40 mouse cellular contexts compared by ENCODE assay signal in genomic region chr2:140163351-140163854, GRCm38 (mm10). TPM values are rescaled to one million over a fixed set of nuclear protein-coding genes. Genes with fewer than 3 reads are reported as not detected.
DNase-seq lines count a peak whose midpoint lies in the region; ATAC-seq and TF ChIP-seq lines count a peak whose summit lies in the region.
"Had no signal": no experiment of that assay in that cellular context is flagged by ENCODE, and none has a peak within 500 bp of the region (broad histone marks: within the 10 kb centered on the region; RNA-seq: fewer than 3 reads in every experiment).

No protein-coding gene starts in this region.

- peak overlapping the region; percentile 59; the same call in 1 of the 2 replicates for H3K4me3 ChIP-seq in G1E (ENCODE audit: low read depth, low read length)
- no peak overlapping the region for H3K4me3 ChIP-seq in liver, embryonic 11.5 days (ENCODE audit: low read depth, low read length)
- no peak overlapping the region for H3K4me3 ChIP-seq in liver, embryonic 16.5 days (ENCODE audit: low read depth, low read length)
- H3K4me3 ChIP-seq in heart, adult 2 months = no peak overlapping the region
- H3K4me3 ChIP-seq in hindbrain, embryonic 12.5 days = no peak overlapping the region
- H3K4me3 ChIP-seq: embryonic facial prominence, embryonic 12.5 days; heart, embryonic 10.5 days; kidney, embryonic 15.5 days had no signal

- peak; percentile 97 for ATAC-seq in G1E (ENCODE audit: extremely low read depth, insufficient number of reproducible peaks, low FRiP score, poor library complexity, severe bottlenecking)
- peak; percentile 99 for ATAC-seq in liver, embryonic 11.5 days (replicated peaks; ENCODE audit: low FRiP score)
- ATAC-seq in liver, embryonic 16.5 days (ENCODE audit: low read depth) = peak; percentile 96
- no peak for ATAC-seq in hindbrain, embryonic 12.5 days (ENCODE audit: low FRiP score)
- ATAC-seq: CD4-positive, CD25-positive, alpha-beta regulatory T cell, adult 4 months; forebrain, postnatal 0 days; Patski had no signal

- intact Hi-C loops in heart, adult 2 months (cut with DNase I) = no loop called here
- intact Hi-C loops in heart, postnatal 14 days (cut with DNase I) = no loop called here

- H3K79me2 ChIP-seq in heart, adult 2 months (replicated peaks; ENCODE audit: control insufficient read depth, insufficient read depth, low read length) = no peaks in the 10 kb centered on the region

- no peak for TF ChIP-seq CTCF in G1E (IDR thresholded peaks at IDR 0.05; ENCODE audit: low read depth, low read length)
- no peak for TF ChIP-seq CTCF in heart, adult 2 months (IDR thresholded peaks at IDR 0.05)

- H3K36me3 ChIP-seq in G1E (replicated peaks) = peaks cover 45% of the 10 kb centered on the region
- peaks cover 8% of the 10 kb centered on the region for H3K36me3 ChIP-seq in liver, embryonic 11.5 days (ENCODE audit: control insufficient read depth, insufficient read depth, low read length)
- H3K36me3 ChIP-seq in liver, embryonic 16.5 days (ENCODE audit: control insufficient read depth, insufficient read depth) = peaks cover 4% of the 10 kb centered on the region
- peaks cover 6% of the 10 kb centered on the region for H3K36me3 ChIP-seq in heart, adult 2 months (ENCODE audit: control insufficient read depth, insufficient read depth, low read length)
- peaks cover 33% of the 10 kb centered on the region for H3K36me3 ChIP-seq in hindbrain, embryonic 12.5 days

- H3K27ac ChIP-seq in liver, embryonic 11.5 days (ENCODE audit: low read depth, low read length) = peak overlapping the region; percentile 55; the same call in 1 of the 2 replicates
- H3K27ac ChIP-seq in liver, embryonic 16.5 days (ENCODE audit: low read length) = no peak overlapping the region; the same call in 1 of the 2 replicates
- no peak overlapping the region for H3K27ac ChIP-seq in heart, adult 2 months
- H3K27ac ChIP-seq in hindbrain, embryonic 12.5 days = no peak overlapping the region
- H3K27ac ChIP-seq: embryonic facial prominence, embryonic 12.5 days; heart, embryonic 10.5 days; hindbrain, embryonic 14.5 days; kidney, embryonic 15.5 days had no signal

- 69% methylated on average over 5 of the region's 5 CpGs for WGBS in liver, embryonic 11.5 days
- 50% methylated on average over 5 of the region's 5 CpGs for WGBS in liver, embryonic 16.5 days (ENCODE audit: insufficient replicate concordance)
- WGBS in heart, adult 2 months = 88% methylated on average over 5 of the region's 5 CpGs
- WGBS in hindbrain, embryonic 12.5 days = 93% methylated on average over 5 of the region's 5 CpGs

- TF ChIP-seq POLR2A in heart, adult 2 months (IDR thresholded peaks at IDR 0.05; ENCODE audit: insufficient read depth, low read depth, low read length) = no peak

- H3K4me2 ChIP-seq in liver, embryonic 11.5 days = peak overlapping the region; percentile 31; the same call in 1 of the 2 replicates
- no peak overlapping the region for H3K4me2 ChIP-seq in liver, embryonic 16.5 days (ENCODE audit: low read depth, low read length)
- no peak overlapping the region for H3K4me2 ChIP-seq in hindbrain, embryonic 12.5 days (replicated peaks)
- H3K4me2 ChIP-seq: embryonic facial prominence, embryonic 12.5 days; hindbrain, embryonic 14.5 days; kidney, embryonic 15.5 days had no signal

- no peak for TF ChIP-seq EP300 in heart, adult 2 months (IDR thresholded peaks at IDR 0.05; ENCODE audit: insufficient read depth, low read depth, low read length)

- H3K9me3 ChIP-seq in G1E (replicated peaks) = no peaks in the 10 kb centered on the region
- H3K9me3 ChIP-seq in liver, embryonic 11.5 days (ENCODE audit: control insufficient read depth, low read length) = no peaks in the 10 kb centered on the region
- H3K9me3 ChIP-seq in liver, embryonic 16.5 days (replicated peaks; ENCODE audit: control insufficient read depth, low read length) = no peaks in the 10 kb centered on the region
- H3K9me3 ChIP-seq in hindbrain, embryonic 12.5 days (replicated peaks) = no peaks in the 10 kb centered on the region
- H3K9me3 ChIP-seq: embryonic facial prominence, embryonic 12.5 days; heart, embryonic 10.5 days; kidney, embryonic 15.5 days had no signal

- no peaks in the 10 kb centered on the region for H3K27me3 ChIP-seq in G1E (ENCODE audit: insufficient read depth, low read length)
- no peaks in the 10 kb centered on the region for H3K27me3 ChIP-seq in liver, embryonic 11.5 days (replicated peaks; ENCODE audit: control insufficient read depth, insufficient read depth, low read length)
- no peaks in the 10 kb centered on the region for H3K27me3 ChIP-seq in liver, embryonic 16.5 days (ENCODE audit: control insufficient read depth, insufficient read depth, low read depth, low read length)
- no peaks in the 10 kb centered on the region for H3K27me3 ChIP-seq in heart, adult 2 months (ENCODE audit: control insufficient read depth, insufficient read depth, low read length)
- no peaks in the 10 kb centered on the region for H3K27me3 ChIP-seq in hindbrain, embryonic 12.5 days
- H3K27me3 ChIP-seq: embryonic facial prominence, embryonic 12.5 days; kidney, embryonic 15.5 days; Patski had no signal

- DNase-seq in G1E (ENCODE audit: low spot score) = peak; percentile 30
- peak; percentile 70 for DNase-seq in c-Kit-positive CD71-positive TER-119-positive erythroid progenitor cells, embryonic 14.5 days (ENCODE audit: low spot score)
- no peak for DNase-seq in liver, embryonic 11.5 days (ENCODE audit: low spot score)
- DNase-seq in heart, adult 2 months = no peak
- DNase-seq in embryo, embryonic 10 days (ENCODE audit: low spot score) = no peak
- no peak for DNase-seq in heart, postnatal 14 days
- DNase-seq: adrenal gland, postnatal 14 days; cerebellum, adult 2 months; cerebellum, postnatal 14 days; embryo, embryonic 11 days; forebrain, postnatal 0 days; gastrocnemius, postnatal 14 days; heart, postnatal 4 days; kidney, adult 18-20 months; kidney, postnatal 25 days; lung, postnatal 4 days; midbrain, embryonic 14.5 days; spleen, adult 18-20 months; thymus, adult 2 months; thymus, postnatal 4 days had no signal

- no peak overlapping the region for H3K9ac ChIP-seq in liver, embryonic 11.5 days (ENCODE audit: low read depth, low read length)
- H3K9ac ChIP-seq in liver, embryonic 16.5 days (ENCODE audit: low read depth, low read length) = no peak overlapping the region
- H3K9ac ChIP-seq in heart, adult 2 months (ENCODE audit: low read depth, low read length) = no peak overlapping the region
- H3K9ac ChIP-seq in hindbrain, embryonic 12.5 days = no peak overlapping the region
- H3K9ac ChIP-seq: embryonic facial prominence, embryonic 12.5 days; forebrain, postnatal 0 days; hindbrain, embryonic 14.5 days; kidney, embryonic 15.5 days had no signal

- H3K4me1 ChIP-seq in G1E (ENCODE audit: insufficient read depth, low read depth, low read length) = peaks cover 50% of the 10 kb centered on the region
- peaks cover 11% of the 10 kb centered on the region for H3K4me1 ChIP-seq in liver, embryonic 11.5 days (replicated peaks; ENCODE audit: control insufficient read depth, insufficient read depth, low read length)
- H3K4me1 ChIP-seq in liver, embryonic 16.5 days (ENCODE audit: control insufficient read depth, low read depth, low read length) = peaks cover 9% of the 10 kb centered on the region
- H3K4me1 ChIP-seq in heart, adult 2 months (ENCODE audit: control insufficient read depth, insufficient read depth, low read length) = no peaks in the 10 kb centered on the region
- H3K4me1 ChIP-seq in hindbrain, embryonic 12.5 days = no peaks in the 10 kb centered on the region
- H3K4me1 ChIP-seq: embryonic facial prominence, embryonic 12.5 days; heart, embryonic 10.5 days; kidney, embryonic 15.5 days had no signal

RNA-seq across cellular contexts. Expression of gene Esf1, which starts 7.0 kb away (rescaled TPM):
- 64.3 and 67.7 TPM in 2 replicates for total RNA-seq in G1E (2014; fragmentation: Nextera tagmentation)
- total RNA-seq in G1E (2017) = 61.7 and 75.6 TPM in 2 replicates
- polyA plus RNA-seq in G1E (2012) = 2.6 and 3.6 TPM in 2 replicates
- polyA plus RNA-seq in liver, embryonic 11.5 days (2014; fragmentation: Nextera tagmentation; extraction: Ambion mirVana) = 31.0 and 32.8 TPM in 2 replicates
- polyA plus RNA-seq in liver, embryonic 16.5 days (2015; fragmentation: Nextera tagmentation; extraction: Ambion mirVana) = 7.5 and 8.9 TPM in 2 replicates
- 10 to 100 TPM; 12.2 TPM for total RNA-seq in heart, adult 2 months (2021)
- 1.1 and 2.2 TPM in 2 replicates for polyA plus RNA-seq in heart, adult 2 months (2012; rRNA removed)
- polyA plus RNA-seq in hindbrain, embryonic 12.5 days (2016; fragmentation: Nextera tagmentation; extraction: Ambion mirVana) = 27.7 and 28.2 TPM in 2 replicates
- total RNA-seq in heart, postnatal 14 days (2021) = 10 to 100 TPM; 12.3 to 12.6 TPM

RNA-seq across cellular contexts. Expression of gene Ndufaf5, which starts 7.0 kb away (rescaled TPM):
- total RNA-seq in G1E (2014; fragmentation: Nextera tagmentation) (11.8 and 11.9 TPM in 2 replicates), G1E (2017) (27.3 and 29.8 TPM in 2 replicates)
- polyA plus RNA-seq in G1E (2012) = 15.5 and 16.8 TPM in 2 replicates
- 18.7 and 19.4 TPM in 2 replicates for polyA plus RNA-seq in liver, embryonic 11.5 days (2014; fragmentation: Nextera tagmentation; extraction: Ambion mirVana)
- 5.9 and 6.6 TPM in 2 replicates for polyA plus RNA-seq in liver, embryonic 16.5 days (2015; fragmentation: Nextera tagmentation; extraction: Ambion mirVana)
- 10 to 100 TPM; 29.7 to 35.3 TPM for total RNA-seq in heart, adult 2 months (2021)
- 10.5 and 15.2 TPM in 2 replicates for polyA plus RNA-seq in heart, adult 2 months (2012; rRNA removed)
- polyA plus RNA-seq in hindbrain, embryonic 12.5 days (2016; fragmentation: Nextera tagmentation; extraction: Ambion mirVana) = 28.4 and 31.7 TPM in 2 replicates
- 10 to 100 TPM; 26.6 to 30.0 TPM for total RNA-seq in heart, postnatal 14 days (2021)

RNA-seq across cellular contexts. Expression of gene Gm17374, which starts 11.6 kb away (rescaled TPM):
- total RNA-seq in G1E (2014; fragmentation: Nextera tagmentation) (not detected in 2 replicates), G1E (2017) (not detected in 2 replicates)
- not detected in 2 replicates for polyA plus RNA-seq in G1E (2012)
- polyA plus RNA-seq in liver, embryonic 11.5 days (2014; fragmentation: Nextera tagmentation; extraction: Ambion mirVana) = not detected in 2 replicates
- not detected in 2 replicates for polyA plus RNA-seq in liver, embryonic 16.5 days (2015; fragmentation: Nextera tagmentation; extraction: Ambion mirVana)
- total RNA-seq in heart, adult 2 months (2021) = not detected
- not detected in 2 replicates for polyA plus RNA-seq in heart, adult 2 months (2012; rRNA removed)
- not detected in 2 replicates for polyA plus RNA-seq in hindbrain, embryonic 12.5 days (2016; fragmentation: Nextera tagmentation; extraction: Ambion mirVana)
- not detected for total RNA-seq in heart, postnatal 14 days (2021)
- total RNA-seq: adrenal gland, postnatal 14 days; forebrain, postnatal 0 days; gastrocnemius, postnatal 14 days; granulocyte monocyte progenitor cell, adult 5-6 weeks; heart, postnatal 4 days; layer of hippocampus, adult 18-20 months; layer of hippocampus, postnatal 10 days; left cerebral cortex, adult 18-20 months; left cerebral cortex, postnatal 14 days; liver, adult 2 months; monocyte, adult 5-6 weeks had no signal
- polyA plus RNA-seq: CD4-positive, CD25-positive, alpha-beta regulatory T cell, adult 4 months; cerebellum, adult 2 months; embryonic facial prominence, embryonic 12.5 days; forebrain, embryonic 11.5 days; forebrain, postnatal 0 days; heart, embryonic 10.5 days; heart, embryonic 16.5 days; hindbrain, embryonic 14.5 days; kidney, embryonic 15.5 days; limb, embryonic 11.5 days; liver, adult 2 months; lung, embryonic 16.5 days; midbrain, embryonic 14.5 days; neural tube, embryonic 14.5 days; Patski; thymus, adult 2 months had no signal

Comparison
In these comparisons a context has a peak if more than half of its experiments do, and no peak if none do; other contexts are left out.
1. DNase-seq: peak in G1E (single experiment) and c-Kit-positive CD71-positive TER-119-positive erythroid progenitor cells, embryonic 14.5 days (single experiment); none in liver, embryonic 11.5 days (single experiment), heart, adult 2 months (0 of 2), embryo, embryonic 10 days (single experiment) and heart, postnatal 14 days (0 of 2).